Mouse (Mus musculus): Measurements from ENCODE around the gene Zfp729b. TPM values are rescaled to one million over a fixed set of nuclear protein-coding genes. Genes with fewer than 3 reads are reported as not detected.

Gene Zfp729b
- polyA plus RNA-seq, 1 experiment from 2014 or later = 3.3 TPM

Other genes with a start within 250 kb of the Zfp729b start
- gene Gm28044, start 249.2 kb downstream of the Zfp729b start, polyA plus RNA-seq (2015; fragmentation: Nextera tagmentation; extraction: Ambion mirVana) = 0.28 and 0.95 TPM in 2 replicates
- 0.77 and 1.0 TPM in 2 replicates for gene Zfp953, start 249.1 kb downstream of the Zfp729b start, polyA plus RNA-seq (2015; fragmentation: Nextera tagmentation; extraction: Ambion mirVana)
- gene Gm28041, start 234.0 kb downstream of the Zfp729b start, polyA plus RNA-seq (2015; fragmentation: Nextera tagmentation; extraction: Ambion mirVana) = 0.48 TPM in 1 of 2 replicates, not detected in the other
- 1.5 and 1.9 TPM in 2 replicates for gene Zfp456, start 233.9 kb downstream of the Zfp729b start, polyA plus RNA-seq (2015; fragmentation: Nextera tagmentation; extraction: Ambion mirVana)
- 6.7 and 7.3 TPM in 2 replicates for gene Zfp429, start 209.9 kb downstream of the Zfp729b start, polyA plus RNA-seq (2015; fragmentation: Nextera tagmentation; extraction: Ambion mirVana)
- gene Zfp459, start 188.3 kb downstream of the Zfp729b start, polyA plus RNA-seq (2015; fragmentation: Nextera tagmentation; extraction: Ambion mirVana) = 1.7 and 2.3 TPM in 2 replicates
- 7.5 TPM in 2 replicates for gene Zfp874a, start 158.1 kb downstream of the Zfp729b start, polyA plus RNA-seq (2015; fragmentation: Nextera tagmentation; extraction: Ambion mirVana)
- 1.7 and 1.9 TPM in 2 replicates for gene Zfp874b, start 125.4 kb downstream of the Zfp729b start, polyA plus RNA-seq (2015; fragmentation: Nextera tagmentation; extraction: Ambion mirVana)
- gene Zfp58, start 109.2 kb downstream of the Zfp729b start, polyA plus RNA-seq (2015; fragmentation: Nextera tagmentation; extraction: Ambion mirVana) = 8.3 and 9.8 TPM in 2 replicates
- not detected in 2 replicates for gene Gm26965, start 83.6 kb downstream of the Zfp729b start, polyA plus RNA-seq (2015; fragmentation: Nextera tagmentation; extraction: Ambion mirVana)
- gene Zfp87, start 83.5 kb downstream of the Zfp729b start, polyA plus RNA-seq (2015; fragmentation: Nextera tagmentation; extraction: Ambion mirVana) = 17.9 and 19.3 TPM in 2 replicates
- gene Zfp748, start 55.9 kb downstream of the Zfp729b start, polyA plus RNA-seq (2015; fragmentation: Nextera tagmentation; extraction: Ambion mirVana) = 9.2 and 9.7 TPM in 2 replicates
- not detected in 2 replicates for gene Gm49345, start 28.1 kb upstream of the Zfp729b start, polyA plus RNA-seq (2015; fragmentation: Nextera tagmentation; extraction: Ambion mirVana)
- 1.8 and 3.0 TPM in 2 replicates for gene Zfp729a, start 28.1 kb upstream of the Zfp729b start, polyA plus RNA-seq (2015; fragmentation: Nextera tagmentation; extraction: Ambion mirVana)
- 7.4 and 9.2 TPM in 2 replicates for gene Zfp738, start 77.4 kb upstream of the Zfp729b start, polyA plus RNA-seq (2015; fragmentation: Nextera tagmentation; extraction: Ambion mirVana)
- 4.5 and 5.3 TPM in 2 replicates for gene Zfp65, start 119.5 kb upstream of the Zfp729b start, polyA plus RNA-seq (2015; fragmentation: Nextera tagmentation; extraction: Ambion mirVana)
- gene Zfp85, start 145.5 kb upstream of the Zfp729b start, polyA plus RNA-seq (2015; fragmentation: Nextera tagmentation; extraction: Ambion mirVana) = 3.1 TPM in 2 replicates
- gene Zfp493, start 170.0 kb upstream of the Zfp729b start, polyA plus RNA-seq (2015; fragmentation: Nextera tagmentation; extraction: Ambion mirVana) = 2.5 and 2.6 TPM in 2 replicates
- 4.8 and 5.7 TPM in 2 replicates for gene Zfp273, start 204.0 kb upstream of the Zfp729b start, polyA plus RNA-seq (2015; fragmentation: Nextera tagmentation; extraction: Ambion mirVana)
- gene Gm10037, start 221.4 kb upstream of the Zfp729b start, polyA plus RNA-seq (2015; fragmentation: Nextera tagmentation; extraction: Ambion mirVana) = 1.5 and 1.7 TPM in 2 replicates

All from intestine, embryonic 16.5 days (tissue).